Mouse (Mus musculus): ENCODE measurements at regions not wholly inside any gene's neighbourhood (a gene's known extent, or its start where the extent isn't known, plus 50 kb on each side); places are given as distances from the start of the nearest gene placed in this dataset.

- DNase-seq (ENCODE audit: low spot score in 2 of 2) = no peak
Observed at GRCm38 (mm10) chr5:42270286-42271076, 202.7 kb downstream of the Gm16223 start.

GRCm38 (mm10) chr5:42272001-42272400, 204.2 kb downstream of the Gm16223 start:
- DNase-seq (ENCODE audit: low spot score in 2 of 2) = peak; percentile 28 to 43

GRCm38 (mm10) chr5:42278617-42279296, 211.0 kb downstream of the Gm16223 start:
- DNase-seq (ENCODE audit: low spot score in 2 of 2) = no peak

All from frontal cortex, postnatal 14 days (tissue).